Mouse (Mus musculus) right cerebral cortex, postnatal 14 days (tissue): ENCODE measurements at regions not wholly inside any gene's neighbourhood (a gene's known extent, or its start where the extent isn't known, plus 50 kb on each side); places are given as distances from the start of the nearest gene placed in this dataset.
"Not testable (repeated sequence)": the region's sequence is repeated elsewhere in the genome, so short reads cannot be mapped to it uniquely, and the experiment has no call there.

ENCODE experiments used
- DNase-seq: peaks from one replicate; pipeline ENCODE4 v3.0.0; 2022

DNA sequence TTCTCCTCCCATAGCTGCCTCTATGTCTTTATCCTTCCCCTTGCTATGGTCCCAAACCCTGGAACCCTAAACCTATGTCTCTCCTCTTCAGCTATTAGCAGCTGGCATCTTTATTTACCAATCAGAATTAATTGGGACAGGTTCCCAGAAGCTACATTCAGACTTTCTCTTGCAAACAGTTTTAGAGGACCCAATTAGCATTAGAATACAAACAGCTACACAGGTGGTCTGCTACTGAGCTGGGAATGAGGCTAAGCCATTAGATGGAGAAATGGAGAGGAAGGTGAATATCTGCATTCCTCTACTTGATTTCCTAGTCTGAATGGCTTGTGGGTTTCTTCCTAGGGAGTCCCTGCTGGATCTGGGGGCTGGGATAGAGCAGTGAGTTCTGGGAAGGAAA is 611.9 kb downstream of the A830018L16Rik start:
- no peak for DNase-seq

DNA sequence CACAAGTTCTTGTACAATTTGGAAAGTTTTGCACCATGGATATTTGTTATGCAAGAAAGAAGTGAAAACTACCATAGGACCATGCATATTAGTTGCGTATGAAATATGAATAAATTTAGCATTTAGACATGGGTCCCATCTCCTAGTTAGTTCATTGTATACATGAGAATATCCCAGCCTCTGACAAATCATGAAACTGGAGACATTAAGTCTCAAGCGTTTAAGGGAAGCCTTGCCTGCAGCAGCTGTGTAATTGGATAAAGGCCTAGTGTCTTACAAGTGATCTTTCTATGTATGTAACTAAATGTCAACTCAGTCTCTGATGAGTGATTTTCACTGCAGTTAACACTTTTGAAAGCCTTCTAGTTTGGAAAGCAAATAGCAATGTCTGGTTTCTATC is 613.5 kb downstream of the A830018L16Rik start:
- DNase-seq = no peak

DNA sequence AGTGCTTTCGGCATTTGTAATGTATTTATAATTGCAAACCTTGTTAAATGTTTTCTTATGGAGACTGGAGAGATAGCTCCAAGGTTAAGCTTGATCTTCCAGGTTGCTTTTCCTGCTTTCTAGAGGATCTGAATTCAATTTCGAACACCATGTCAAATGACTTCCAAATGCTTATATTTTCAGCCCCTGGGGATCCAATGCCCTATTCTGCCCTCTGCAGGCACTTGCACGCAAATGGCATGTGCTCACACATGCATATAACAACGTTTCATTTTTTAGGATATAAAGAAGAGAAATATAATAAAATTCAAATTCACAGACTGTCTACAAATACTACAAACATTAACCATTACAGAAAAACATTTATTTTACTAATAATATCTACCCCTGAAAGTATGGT is 614.2 kb downstream of the A830018L16Rik start:
- DNase-seq = no peak

DNA sequence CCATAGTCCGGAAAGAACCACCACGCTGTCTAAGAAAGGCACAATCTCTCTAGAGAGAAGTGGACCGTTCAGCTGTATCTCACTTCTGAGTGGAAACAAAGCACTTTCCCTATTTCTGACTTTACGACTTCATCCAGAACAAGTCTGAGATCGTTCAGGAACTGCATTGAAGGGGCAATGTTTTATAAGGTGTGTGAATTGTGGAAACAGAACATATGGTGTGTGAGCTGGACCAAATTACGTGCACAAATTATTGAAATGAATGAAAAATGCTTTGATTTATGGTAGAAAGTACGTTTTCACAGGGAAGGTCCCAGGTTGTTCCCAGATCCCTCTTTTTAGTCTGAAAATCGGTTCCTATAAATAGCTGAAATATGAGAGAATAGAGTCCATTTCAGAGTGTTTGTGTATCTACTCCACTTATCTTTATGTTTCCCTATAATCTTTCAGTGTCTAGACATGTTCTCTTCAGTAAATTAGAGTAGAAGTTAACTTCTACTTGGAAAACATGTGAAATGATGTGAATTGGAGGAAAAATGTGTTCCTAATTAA is 638.1 kb downstream of the A830018L16Rik start:
- DNase-seq = no peak

DNA sequence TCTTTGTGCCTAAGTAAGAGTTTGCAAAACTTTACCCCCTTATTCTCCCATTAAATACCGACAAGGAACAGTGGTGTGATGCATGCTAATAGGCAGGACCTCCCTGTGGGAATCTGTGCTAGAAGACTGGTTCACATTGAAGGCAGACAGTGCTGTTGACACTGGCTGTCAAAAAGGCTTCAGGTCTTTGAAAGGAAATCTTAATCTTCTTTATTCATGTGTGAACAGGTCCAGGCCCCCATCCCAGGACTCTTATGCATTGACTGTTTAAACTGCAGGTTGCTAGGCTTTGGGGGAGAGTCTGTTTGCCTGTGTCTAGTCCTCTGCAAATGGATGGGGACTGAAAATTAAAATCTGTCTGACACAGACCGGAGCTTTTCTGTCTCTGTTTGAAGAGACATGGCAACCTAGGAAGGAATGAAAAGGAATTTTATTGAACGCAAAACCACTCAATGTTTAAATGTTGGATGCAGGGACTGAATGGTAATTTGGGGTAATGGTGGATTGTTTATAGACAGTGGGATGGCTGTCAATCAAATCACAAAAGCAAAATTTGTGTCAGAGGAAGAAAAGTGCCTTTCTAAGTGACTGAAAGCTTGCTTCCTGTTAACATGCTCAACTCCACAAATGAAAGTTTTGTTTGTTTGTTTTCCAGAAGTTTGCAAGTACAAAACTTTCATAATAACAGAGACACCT is 642.1 kb downstream of the A830018L16Rik start:
- DNase-seq = no peak

DNA sequence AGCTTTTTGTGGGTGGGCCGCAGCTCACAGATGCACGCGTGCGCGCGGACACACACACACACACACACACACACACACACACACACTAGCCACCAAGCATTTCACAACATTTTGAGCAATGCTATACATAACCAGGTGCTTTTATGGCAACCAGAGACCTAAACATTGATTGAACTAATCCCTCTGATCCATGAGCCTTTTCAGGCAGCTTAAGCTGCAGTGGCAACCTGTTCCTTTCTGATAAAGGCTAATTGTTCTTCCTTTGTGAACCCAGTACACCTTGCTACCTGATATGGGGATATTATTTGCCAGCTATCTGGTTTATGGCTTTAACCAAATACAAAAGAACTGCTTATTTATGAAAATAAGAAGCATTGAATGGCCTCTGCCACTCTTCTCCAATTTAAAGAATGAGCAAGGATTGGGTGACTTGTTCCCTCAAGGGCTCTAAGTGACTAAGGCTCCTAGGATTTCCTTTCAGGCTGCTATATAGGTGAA is 651.2 kb downstream of the A830018L16Rik start:
- DNase-seq = no peak

DNA sequence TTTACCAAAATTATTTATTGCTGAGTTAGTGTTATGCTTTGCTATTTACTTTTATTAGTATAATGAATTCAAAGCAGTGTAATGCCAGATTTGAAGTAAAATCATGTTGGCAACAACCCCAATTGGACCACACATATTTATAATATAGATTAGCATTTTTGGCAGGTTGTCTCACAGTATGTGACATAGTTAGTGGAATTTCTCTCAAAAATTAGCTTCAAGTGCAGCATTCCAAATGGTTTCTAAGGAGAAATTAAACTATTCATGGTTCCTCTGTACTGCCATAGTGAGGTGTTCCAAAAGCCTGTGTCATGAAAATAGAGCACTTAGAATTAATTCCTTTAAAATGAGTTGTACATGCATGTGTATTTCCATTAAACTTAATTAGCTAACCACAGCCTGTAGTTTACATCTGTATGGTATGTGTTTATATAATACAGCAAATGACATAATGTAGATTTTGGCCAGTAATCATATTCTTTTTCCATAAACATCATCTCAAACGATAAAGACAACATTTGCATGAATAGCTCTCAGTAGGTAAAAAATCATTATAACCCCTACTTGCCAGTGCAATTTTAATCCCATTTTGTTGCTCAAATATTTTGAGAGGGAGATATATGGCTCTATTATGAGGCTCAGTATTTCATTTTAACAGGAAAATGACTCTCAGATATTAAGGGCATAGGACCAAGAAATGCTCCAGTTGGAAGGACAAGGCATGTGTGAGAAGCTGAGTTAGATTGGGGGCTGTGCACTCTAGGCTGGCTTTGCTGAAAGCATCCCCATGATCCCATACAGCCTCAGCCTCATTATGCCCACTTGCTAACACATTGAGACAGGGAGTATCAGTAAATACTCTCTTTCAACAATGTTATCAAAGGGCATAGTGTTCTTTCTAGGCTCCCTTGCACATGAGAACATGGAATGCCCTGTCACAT is 678.9 kb downstream of the A830018L16Rik start:
- no peak for DNase-seq

DNA sequence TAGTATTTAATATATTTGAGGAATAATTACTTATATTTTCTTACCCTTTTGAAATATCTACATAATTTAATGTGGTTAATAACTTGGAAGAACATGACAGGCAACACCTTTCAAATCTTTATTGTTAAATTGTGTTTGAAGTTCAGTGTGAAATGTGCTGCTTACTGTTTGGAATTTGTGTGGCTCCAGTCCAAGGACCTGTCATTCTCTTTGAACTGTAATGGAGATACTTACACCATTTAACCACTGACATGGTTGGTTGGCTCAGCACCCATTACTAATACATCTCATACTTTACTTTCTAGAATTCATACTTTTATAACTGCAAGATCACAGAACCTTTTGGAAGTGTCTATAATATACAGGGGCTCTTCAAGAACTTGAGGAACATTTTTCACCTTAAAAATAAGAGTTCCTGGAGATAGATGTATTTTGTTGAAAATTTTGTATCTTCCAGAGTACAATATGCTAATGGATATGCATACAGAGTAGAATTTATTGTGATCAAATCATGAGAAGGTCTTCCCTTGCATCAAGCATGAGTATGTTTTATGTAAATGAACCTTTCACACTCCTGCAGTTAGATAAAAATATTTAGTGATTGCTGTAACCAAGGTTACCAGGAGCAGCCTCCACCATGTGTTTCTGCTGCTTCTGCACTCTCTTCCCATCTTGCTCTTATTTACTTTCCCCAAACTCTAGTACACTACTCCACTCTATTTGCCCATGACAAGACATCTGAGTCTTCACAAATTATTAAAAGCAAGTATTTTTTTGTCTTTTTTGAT is 701.3 kb downstream of the A830018L16Rik start:
- no peak for DNase-seq

DNA sequence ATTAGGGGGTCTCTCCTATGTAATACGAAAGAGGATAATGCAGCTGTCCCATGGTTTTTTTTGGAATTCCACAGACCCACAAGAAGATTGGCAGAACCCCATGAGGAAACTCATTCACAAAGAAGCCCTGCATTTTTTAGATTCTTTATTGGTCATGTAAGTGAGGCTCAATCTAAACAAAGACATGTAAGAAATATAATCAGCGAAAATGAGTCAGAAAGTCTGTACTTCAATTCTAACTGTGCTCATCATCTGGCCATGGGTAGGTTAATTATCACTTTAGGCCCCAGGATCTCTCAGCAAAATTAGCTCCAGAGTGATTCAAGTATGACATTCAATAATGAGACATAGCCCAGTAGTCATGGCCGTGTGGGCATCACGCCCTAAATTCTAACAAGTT is 703.2 kb downstream of the A830018L16Rik start:
- no peak for DNase-seq

DNA sequence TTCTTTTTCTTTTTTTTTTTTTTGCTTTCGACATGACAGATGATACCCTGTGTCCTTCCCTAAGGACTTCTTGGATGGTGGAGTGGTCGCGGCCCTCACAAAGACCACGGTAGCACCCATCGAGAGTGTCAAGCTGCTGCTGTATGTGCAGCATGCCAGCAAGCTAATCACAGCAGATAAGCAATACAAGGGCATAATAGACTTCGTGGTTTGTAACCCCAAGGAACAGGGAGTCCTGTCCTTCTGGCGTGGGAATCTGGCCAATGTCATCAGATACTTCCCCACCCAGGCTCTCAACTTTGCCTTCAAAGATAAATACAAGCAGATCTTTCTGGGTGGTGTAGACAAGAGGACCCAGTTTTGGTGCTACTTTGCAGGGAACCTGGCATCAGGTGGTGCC is 707.0 kb downstream of the A830018L16Rik start:
- DNase-seq = no peak

DNA sequence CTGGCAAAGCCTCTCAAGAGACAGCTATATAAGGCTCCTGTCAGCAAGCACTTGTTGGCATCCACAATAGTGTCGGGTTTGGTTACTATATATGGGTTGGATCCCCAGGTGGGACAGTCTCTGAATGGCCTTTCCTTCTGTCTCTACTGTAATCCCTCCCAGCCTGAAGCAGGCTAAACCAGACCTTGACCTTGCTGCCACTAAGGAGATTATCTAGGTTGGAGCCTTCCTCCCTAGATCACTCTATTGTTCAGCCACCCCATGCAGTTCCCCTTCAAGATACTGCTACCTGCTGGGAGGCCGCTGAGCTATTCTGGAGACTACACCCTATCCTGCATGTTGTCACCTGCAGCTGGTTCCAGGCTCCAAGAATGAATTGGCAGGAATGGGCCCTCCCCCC is 712.7 kb downstream of the A830018L16Rik start:
- not testable (repeated sequence) for DNase-seq

DNA sequence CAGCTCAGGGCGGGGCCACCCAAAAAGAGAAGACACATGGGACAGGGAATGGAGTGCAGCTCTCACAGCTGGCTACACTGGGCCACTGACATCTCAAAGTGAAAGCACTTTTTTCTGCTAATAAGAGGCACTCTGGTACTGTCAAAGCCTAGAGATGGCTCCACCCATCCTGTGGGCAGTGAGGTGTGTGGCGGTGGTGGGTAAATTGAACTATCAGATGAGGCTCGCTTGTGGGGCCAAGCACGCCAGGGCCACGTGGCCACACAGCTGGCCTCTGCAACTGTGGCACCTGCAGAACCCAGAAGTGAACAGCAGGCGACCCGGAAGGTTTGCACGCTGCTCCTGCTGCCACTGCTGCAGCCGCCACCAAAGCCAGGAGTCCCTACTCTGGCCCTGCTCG is 756.6 kb downstream of the A830018L16Rik start:
- DNase-seq = no peak

DNA sequence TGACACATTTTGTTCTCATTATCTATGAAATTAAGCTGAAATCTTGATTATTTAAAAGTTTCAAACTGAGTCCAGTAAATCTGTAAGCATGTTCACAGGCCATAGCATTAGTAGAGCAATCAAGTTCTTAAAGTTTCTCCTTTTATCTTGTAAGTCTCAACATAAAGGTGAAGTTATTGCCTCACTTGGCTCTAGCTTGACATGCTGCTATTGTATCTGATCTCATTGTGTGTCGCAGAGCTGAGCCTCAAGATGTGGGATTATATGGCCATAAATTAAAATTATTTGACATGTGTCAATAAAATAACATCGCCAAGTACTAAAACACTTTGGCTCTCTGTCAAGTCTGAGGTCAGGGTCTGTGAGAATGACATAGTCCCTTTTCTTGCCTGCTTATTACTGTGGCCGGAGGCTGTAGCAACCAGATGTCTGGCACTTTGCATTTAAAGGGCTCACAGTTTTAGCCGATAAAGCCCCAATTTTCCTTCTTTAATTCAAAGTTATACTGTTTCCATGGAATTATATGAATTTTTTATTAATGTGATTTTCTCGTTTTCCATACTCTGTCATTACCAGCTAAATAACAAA is 775.8 kb downstream of the A830018L16Rik start:
- DNase-seq = no peak

DNA sequence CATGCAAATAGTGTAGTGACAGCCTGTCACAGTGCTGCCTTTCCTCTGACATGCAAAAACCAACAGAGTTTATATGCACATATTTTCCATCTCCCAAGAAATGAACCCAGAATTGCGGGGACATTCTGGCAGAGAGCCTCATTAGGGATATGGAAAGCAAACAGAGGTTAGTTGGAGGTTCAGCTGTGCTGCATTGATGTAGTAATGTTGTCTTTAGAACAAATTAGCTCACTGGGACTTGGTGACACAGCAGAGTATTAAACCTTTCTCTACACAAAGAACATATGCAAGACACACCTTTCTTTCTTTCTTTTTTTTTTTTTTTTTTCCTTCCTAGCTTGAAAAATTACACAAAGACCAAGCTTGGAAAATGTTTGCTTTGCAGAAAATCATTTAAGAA is 778.7 kb downstream of the A830018L16Rik start:
- no peak for DNase-seq

DNA sequence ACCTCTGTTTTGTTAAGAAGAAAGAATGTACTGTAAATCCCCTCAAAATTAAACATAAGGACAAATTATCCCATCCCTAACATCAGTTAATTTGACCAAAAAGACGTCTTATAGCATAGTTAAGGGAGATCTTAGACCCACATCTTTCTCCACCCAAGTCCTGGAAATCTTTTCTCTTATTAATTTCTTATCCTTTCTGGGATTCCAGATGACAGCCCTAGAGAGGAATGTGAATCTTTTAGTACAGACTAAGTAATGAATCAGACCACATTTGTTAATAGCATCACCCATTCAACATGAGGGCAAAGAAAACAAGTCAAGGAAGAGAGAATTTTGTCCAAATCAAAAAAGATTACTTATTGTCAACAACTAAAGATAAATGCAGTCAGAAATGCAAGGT is 817.2 kb downstream of the A830018L16Rik start:
- DNase-seq = no peak

DNA sequence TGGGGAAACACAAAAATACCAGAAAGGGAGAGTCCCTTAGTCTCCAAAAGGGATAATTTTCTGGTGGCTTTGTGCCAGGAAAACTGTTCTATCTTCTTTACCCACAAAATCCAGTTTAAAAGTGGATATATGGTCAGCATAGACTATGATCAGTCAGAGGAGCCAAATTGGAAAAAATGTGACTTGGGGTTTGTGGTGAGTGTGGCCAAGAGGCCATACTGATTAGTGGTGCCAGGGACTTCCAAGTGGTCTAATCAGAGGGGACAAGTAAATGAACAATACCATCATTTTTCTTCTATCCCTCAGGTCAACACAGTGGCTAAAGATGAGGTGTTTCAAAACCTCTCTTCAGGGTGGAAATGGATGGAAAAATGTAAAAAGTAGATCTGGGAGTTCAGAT is 828.2 kb downstream of the A830018L16Rik start:
- DNase-seq = no peak

DNA sequence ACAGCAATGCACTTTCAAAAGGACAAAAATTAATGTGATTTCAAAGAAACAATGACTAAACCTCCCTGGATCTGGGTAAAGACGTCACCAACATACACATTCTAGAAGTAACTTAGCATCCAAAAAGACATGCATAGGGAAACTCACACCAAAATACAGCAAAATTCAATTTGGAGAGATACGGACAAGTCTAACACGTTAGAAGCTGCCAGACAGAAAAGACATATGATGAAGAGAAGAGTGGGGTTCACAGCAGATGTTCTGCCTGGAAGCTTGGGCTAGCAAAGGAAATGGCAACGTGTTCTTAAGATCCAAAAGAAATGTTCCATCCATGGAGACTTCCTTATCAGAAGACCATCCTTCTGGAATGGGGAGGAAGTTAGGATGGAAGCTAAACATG is 868.6 kb downstream of the A830018L16Rik start:
- no peak for DNase-seq

DNA sequence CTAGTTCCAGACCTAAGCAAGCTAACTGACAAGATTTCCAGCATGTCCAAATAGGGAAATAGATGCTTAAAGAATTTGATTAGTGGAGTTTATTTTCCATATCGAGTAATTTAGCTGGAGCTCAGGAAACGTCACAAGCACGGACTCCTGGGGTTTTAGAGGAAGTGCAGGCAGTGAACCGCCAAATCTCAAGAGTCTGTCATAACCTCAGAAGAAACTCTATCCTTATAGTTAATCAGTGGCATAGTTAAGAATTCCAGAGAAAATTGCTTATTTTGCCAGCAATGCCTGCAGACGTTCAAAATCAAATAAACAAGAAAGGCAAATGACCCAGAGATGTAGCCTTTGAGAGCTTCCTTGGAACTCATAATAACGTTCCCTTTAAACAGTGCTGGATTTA is 871.6 kb downstream of the A830018L16Rik start:
- DNase-seq = no peak

DNA sequence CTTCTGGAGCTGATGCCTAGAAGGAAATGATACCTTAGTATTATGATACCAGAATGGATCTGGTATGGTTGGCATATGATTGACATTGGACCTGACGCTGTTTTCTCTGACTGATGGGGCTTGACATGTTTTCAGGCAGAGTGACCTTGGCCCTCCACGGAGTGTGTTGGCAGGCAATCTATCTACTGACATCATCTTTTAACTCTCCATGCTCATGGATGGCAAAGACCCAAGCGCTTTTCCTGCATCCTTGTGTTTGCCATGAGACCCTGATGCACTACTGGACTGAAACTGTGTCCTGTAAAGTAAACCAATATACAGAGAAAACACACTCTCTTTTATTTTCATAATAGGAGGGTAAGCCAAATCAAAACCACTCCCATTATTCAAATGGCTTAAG is 872.1 kb downstream of the A830018L16Rik start:
- DNase-seq = no peak

DNA sequence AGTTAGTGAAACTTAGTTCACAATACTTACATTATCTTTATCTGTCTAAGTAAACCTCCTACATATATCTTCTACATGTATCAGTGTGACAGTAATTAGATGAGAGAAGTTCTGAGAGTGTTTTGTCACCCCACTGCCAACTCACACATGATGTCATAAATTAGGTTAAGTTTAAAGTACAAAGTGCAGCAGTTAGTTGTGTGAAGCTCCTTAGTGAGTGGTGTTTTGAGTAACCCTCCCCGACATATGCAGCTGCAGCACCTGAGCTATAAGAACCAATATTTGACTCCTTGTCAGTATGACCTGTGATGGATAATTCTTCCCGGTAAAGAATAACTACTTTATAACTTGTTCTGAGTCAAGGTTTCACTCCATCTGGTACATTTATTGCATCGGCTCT is 874.6 kb downstream of the A830018L16Rik start:
- no peak for DNase-seq

DNA sequence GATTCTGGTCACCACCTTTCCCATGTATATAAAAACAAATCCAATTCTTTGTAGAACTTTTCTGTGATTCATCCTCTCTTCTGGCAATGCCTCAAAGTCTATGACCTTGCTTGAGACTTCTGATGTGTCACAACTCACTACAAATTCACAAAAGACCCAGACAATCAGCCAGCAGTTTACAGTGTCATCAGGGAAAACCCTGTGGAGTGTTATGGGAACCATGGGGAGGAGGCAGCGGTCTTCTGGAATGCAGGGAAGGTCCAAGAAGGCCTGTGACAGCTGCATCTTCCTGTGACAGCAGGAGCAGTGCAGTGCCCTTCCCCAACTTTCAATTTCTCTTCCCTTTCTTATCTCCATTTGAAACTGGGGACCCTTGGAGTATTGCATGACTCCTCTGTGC is 877.9 kb downstream of the A830018L16Rik start:
- no peak for DNase-seq

DNA sequence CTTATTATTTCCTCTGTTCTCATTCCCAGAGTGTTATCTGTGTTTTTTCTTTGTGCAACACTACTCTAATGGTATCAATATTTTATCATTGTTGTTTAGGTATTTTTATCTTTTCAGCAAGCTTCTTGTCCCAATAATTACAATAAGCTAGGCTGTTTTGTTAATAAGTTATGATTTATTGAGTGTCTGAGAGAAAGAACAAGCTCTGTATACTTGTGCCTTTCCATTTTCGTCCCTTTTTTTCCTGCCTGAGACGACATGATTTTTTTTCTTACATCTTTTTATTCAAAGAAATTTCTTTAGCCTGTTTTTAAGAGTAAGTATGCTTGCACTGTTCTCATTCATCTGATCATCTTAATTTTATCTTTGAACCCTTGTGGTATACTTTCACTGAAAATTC is 904.1 kb downstream of the A830018L16Rik start:
- no peak for DNase-seq

DNA sequence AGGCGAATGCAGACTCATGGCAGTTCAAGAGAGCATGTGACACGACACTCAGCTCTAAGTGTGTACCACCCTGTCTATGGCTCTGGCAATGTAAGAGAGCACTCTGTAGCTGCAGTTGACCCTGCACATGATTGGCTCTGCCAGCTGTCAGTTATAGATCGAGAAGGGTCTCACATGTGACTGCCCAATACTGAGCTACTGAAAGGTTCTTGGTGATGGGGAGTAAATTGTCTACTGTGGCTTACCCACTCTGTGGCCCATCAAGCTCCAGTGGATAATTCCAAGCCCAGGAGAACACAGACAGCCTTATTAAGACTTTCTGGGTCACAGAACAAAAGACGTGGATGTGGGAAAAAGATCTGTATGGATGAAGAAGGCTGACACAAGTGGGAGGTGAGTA is 920.3 kb downstream of the A830018L16Rik start:
- DNase-seq = no peak
